Mouse (Mus musculus): ENCODE measurements around the gene Rnf13.
"Not testable (repeated sequence)": the region's sequence is repeated elsewhere in the genome, so short reads cannot be mapped to it uniquely, and the experiment has no call there.

The Rnf13 gene
- long read RNA-seq, experiment 1, transcript Rnf13-201 (10 exons, 2,678 nt), result major isoform, 76 of 113 reads
- long read RNA-seq, experiment 1, transcript Rnf13-209 (9 exons, 1,062 nt), result minor isoform, 6 of 113 reads
- long read RNA-seq, experiment 1, partial matches to known transcripts, result 11 of 113 reads
- long read RNA-seq, experiment 1, other reads (novel, unspliced or antisense), result 18 of 113 reads
- long read RNA-seq, experiment 2, transcript Rnf13-209 (9 exons, 1,062 nt), result minor isoform, 10 of 108 reads
- long read RNA-seq, experiment 2, transcript Rnf13-201 (10 exons, 2,678 nt), result major isoform, 64 of 108 reads
- long read RNA-seq, experiment 2, partial matches to known transcripts, result 14 of 108 reads
- long read RNA-seq, experiment 2, other reads (novel, unspliced or antisense), result 18 of 108 reads

GRCm38 (mm10) chr3:57735511-57736370, at the start of gene Rnf13:
TSS of gene Rnf13 (plus strand) at chr3:57736062.
- intact Hi-C loops (cut with DNase I), result loop anchor here (5.0 kb wide), 1 partner anchor 68 kb away; no protein-coding TSS in a partner anchor

GRCm38 (mm10) chr3:57691772-57692171, 44.1 kb upstream of the Rnf13 start:
- intact Hi-C loops (cut with DNase I), result no loop called here

- intact Hi-C loops (cut with DNase I), result no loop called here
Measured at GRCm38 (mm10) chr3:57692719-57693118, 43.1 kb upstream of the Rnf13 start, which contains the start of gene Ankub1. TSS of gene Ankub1 (minus strand) at chr3:57692799.

DNA sequence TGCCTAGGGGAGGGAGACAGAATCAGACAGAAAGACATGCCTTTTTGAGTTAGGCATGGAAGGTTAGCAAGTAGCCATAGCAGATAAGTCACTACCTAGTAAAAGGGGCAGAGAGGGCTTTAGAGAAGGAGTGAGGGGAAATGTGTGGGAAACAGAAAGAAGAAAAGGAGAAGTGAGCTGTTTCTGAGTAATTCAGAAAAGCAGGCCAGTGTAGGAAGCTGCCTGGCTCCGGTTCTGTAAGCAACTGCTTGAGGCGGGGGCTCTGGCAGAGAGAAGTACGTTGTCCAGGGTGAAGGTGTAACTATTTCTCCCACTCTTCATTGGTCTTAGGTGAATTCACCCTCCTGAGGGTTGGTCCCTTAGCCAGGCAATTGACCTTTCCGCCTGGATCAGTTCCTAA, 39.6 kb upstream of the Rnf13 start:
- intact Hi-C loops (cut with DNase I), result no loop called here

DNA sequence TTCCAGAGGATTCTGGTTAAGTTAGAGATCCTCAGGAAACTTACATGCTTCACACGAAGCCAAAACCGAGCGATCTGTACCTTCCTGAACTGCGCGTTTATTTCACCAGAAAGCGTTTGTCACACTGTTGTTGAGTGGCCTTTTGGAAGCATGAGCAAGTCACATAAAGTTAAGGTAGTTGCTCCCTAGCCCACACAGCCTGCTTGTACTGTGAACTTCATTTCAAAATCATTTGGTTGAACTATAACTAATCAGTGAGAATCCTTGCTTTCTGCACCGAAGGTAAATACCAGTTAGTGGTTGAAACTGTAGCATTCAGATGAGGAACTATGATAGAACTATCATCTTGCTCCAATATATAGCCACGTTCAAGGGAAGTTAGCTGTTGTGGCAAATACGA, 39.1 kb upstream of the Rnf13 start:
- intact Hi-C loops (cut with DNase I), result no loop called here

GRCm38 (mm10) chr3:57714151-57714550, 21.7 kb upstream of the Rnf13 start:
- intact Hi-C loops (cut with DNase I), result no loop called here

- intact Hi-C loops (cut with DNase I), result no loop called here
Measured at GRCm38 (mm10) chr3:57732206-57732915, 3.5 kb upstream of the Rnf13 start.

GRCm38 (mm10) chr3:57736419-57737095, 695 bp downstream of the Rnf13 start:
- intact Hi-C loops (cut with DNase I), result loop anchor here (5.0 kb wide), 1 partner anchor 69 kb away; no protein-coding TSS in a partner anchor

DNA sequence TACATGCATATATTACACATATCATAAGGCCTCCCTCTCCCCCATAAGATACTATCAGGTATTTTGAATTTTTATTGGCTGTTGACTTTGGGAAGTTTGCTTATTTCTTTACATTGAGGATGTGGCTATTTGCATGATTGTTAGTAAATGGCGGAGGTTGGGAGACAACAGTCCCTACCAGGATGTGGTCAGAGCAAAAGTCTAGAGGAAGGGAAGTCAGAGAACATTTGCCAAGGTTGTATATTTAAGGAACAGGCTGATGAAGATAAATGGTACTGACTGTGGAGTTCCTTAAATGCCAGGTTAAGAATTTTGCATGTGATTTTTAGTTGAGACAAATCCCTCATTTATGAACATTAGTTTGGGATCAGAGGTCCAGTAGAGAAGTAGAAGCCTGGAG, 4.0 kb downstream of the Rnf13 start:
- intact Hi-C loops (cut with DNase I), result loop anchor here (5.0 kb wide), 1 partner anchor 73 kb away; no protein-coding TSS in a partner anchor

DNA sequence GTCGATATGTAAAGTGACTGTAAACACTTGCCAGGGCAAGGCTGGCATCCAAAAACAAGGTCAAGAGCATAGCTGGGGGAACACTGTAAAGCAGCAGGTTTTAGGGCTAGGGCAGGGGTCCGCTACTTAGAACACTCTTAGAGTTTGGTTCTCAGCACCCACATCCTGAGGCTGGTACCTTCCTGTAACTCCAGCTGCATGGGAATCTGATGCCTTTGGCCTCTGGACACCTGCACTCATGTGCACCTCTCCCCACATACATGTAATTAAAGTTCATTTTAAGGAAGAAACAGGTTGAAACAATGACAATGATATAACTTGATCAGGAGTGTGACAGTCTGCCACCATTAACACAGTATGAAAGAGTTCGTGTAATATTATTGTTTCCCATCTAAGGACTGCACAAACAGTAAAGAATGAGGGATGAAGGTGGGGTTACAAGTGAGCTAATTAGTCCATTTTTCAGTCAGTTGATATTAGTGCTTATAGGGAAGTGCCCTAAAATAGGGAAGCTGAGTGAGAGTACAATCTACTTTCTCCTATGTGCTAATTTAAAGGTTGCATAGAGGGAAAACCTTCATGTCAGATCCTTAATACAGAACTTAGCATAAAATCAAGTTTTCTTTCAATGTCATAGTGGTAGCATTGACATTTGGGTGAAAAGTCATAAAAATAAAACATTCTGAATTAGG, 12.9 kb downstream of the Rnf13 start:
- intact Hi-C loops (cut with DNase I), result no loop called here

- intact Hi-C loops (cut with DNase I), result no loop called here
Measured at GRCm38 (mm10) chr3:57776915-57777314, 41.1 kb downstream of the Rnf13 start.

GRCm38 (mm10) chr3:57788472-57788871, 52.6 kb downstream of the Rnf13 start:
- intact Hi-C loops (cut with DNase I), result no loop called here

DNA sequence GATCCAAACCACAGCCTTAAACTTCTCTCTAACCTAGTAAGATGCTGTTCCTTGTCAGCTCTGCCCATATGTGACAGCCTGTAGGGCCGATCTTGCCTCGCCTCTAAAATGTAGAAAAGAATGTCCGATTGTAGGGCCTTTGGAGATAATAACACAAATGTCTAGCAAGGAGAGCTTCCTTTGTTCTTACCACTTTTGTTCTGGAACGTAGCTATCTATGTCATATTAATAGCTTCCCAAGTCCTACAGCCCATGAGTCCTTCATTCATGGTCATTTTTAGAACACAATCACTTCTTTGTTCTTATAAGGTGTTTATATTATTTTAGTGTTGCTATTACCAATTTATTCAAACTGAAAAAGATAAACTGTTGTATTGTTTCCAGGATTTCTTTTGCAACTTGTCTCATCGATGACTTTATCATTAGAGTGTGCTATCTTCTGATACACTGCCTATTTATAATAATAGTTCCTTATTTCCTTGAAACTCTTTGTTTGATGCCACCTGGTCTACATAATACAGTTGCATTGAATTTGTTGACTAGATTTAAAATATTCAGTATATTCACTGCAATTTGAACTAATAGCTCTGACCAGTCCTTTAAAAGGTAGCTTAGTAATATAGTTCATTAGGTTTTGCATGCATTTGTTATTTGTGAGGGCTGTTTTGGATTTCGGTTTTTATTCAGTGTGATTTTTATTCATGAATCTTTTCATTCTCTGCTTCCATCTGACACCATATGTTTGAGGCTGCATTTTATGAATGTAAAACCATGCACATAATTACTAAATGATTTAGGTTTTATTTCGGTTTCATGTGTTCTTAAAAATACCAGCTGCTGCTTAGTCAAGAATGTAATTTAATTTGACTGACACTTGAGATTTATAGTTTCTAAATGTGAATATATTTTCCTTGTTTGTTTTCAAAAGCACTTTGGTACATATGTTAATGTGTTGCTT, 53.4 kb downstream of the Rnf13 start:
- intact Hi-C loops (cut with DNase I), result no loop called here

- intact Hi-C loops (cut with DNase I), result no loop called here
Measured at GRCm38 (mm10) chr3:57791104-57791503, 55.2 kb downstream of the Rnf13 start.

- intact Hi-C loops (cut with DNase I), result not testable (repeated sequence)
Measured at GRCm38 (mm10) chr3:57795071-57795470, 59.2 kb downstream of the Rnf13 start.

- intact Hi-C loops (cut with DNase I), result loop anchor here (5.0 kb wide), 1 partner anchor 148 kb away; no protein-coding TSS in a partner anchor
Measured at GRCm38 (mm10) chr3:57815447-57815846, 79.6 kb downstream of the Rnf13 start.

DNA sequence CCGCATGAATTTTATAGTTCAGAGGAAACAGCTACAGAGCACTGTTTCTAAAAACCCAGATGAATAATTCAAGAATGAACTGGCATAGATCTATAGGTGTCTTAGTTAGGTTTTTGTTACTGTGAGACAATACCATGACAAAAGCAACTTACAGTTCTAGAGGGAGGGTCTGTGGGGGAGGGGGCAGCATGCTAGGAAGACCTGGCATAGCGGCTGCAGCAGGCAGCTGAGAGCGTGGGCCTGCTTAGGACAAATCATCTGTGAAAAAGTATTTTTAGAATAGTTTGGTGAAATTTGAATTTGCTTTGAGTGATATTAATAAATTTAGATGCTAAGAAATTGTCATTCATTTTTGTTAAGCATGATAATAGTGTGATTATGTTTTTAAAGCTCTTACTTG, 90.0 kb downstream of the Rnf13 start:
- intact Hi-C loops (cut with DNase I), result no loop called here

- intact Hi-C loops (cut with DNase I), result no loop called here
Measured at GRCm38 (mm10) chr3:57833585-57833984, 97.7 kb downstream of the Rnf13 start.

- intact Hi-C loops (cut with DNase I), result no loop called here
Measured at GRCm38 (mm10) chr3:57836911-57837310, 101.0 kb downstream of the Rnf13 start.

All from adrenal gland (tissue).